Mouse (Mus musculus): ENCODE results near the gene Relch. TPM values are rescaled to one million over a fixed set of nuclear protein-coding genes. Genes with fewer than 3 reads are reported as not detected.

Relch gene
- polyA plus RNA-seq, 1 experiment from 2014 or later = 16.3 TPM

DNA sequence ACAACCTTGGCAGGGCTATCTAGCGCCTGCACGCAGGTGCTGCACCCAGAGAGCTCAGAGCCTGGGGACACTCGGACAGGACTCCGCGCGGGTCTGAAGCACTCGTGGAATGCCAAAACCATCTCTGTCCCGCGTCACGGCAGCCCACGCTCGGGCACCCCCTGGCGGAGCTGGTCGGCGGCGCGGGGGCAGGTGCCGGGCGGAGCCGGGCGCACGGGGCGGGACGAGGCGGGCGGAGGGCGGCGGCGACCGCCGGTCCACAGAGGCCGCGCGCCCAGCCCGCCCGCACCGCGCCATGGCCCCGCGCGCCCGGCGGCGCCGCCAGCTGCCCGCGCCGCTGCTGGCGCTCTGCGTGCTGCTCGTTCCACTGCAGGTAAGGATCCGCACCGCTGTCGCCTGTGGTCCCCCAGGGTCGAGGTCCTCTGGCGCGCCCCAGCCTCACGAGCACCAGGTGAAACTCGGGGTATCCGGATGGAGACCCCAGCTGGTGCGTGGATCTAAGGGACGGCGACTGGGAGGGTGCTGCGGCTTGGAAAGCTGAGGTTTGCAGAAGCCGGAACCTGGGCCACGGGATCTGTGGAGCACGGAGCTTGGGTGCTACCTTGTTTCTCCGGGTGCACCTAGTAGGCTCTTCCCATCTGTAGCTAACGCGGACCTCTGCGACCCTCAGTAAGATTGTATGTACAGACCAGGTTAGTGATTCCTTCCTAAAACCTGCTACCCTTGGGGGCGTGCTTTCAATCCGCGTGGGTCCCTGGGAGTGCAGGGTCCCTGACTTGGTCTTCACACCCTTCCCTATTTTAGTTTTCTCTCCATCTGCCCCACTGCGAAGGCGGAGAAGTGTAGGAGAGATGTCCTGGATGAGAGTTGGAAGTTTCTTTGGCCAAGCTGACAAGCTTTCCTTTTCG is 117.0 kb downstream of the Relch start, which contains the start of gene Tnfrsf11a:
TSS of gene Tnfrsf11a (plus strand) at position 262 of the 908 bp plus-strand sequence.
- H3K4me2 ChIP-seq (ENCODE audit: low read depth, low read length) = peak within 1 kb of the TSS; percentile 93
- ATAC-seq (replicated peaks; ENCODE audit: extremely low read depth, insufficient read depth, low FRiP score) = peak; percentile 78
- peaks cover 5% of the 10 kb centered on the region; the same call in 1 of the 2 replicates for H3K4me1 ChIP-seq (ENCODE audit: control insufficient read depth, insufficient read depth, low read length)
- peaks cover 16% of the 10 kb centered on the region for H3K27me3 ChIP-seq (ENCODE audit: control insufficient read depth, insufficient read depth, low read length)
- no peaks in the 10 kb centered on the region for H3K9me3 ChIP-seq (replicated peaks; ENCODE audit: control insufficient read depth, low read length)
- no peaks in the 10 kb centered on the region for H3K36me3 ChIP-seq (ENCODE audit: control insufficient read depth, insufficient read depth)
- H3K9ac ChIP-seq (ENCODE audit: low read length) = peak within 1 kb of the TSS; percentile 65
- WGBS = 3% methylated on average over 65 of the region's 77 CpGs
- H3K27ac ChIP-seq (ENCODE audit: low read length) = no peak within 1 kb of the TSS
- peak within 1 kb of the TSS; percentile 61 for H3K4me3 ChIP-seq (ENCODE audit: low read length)

DNA sequence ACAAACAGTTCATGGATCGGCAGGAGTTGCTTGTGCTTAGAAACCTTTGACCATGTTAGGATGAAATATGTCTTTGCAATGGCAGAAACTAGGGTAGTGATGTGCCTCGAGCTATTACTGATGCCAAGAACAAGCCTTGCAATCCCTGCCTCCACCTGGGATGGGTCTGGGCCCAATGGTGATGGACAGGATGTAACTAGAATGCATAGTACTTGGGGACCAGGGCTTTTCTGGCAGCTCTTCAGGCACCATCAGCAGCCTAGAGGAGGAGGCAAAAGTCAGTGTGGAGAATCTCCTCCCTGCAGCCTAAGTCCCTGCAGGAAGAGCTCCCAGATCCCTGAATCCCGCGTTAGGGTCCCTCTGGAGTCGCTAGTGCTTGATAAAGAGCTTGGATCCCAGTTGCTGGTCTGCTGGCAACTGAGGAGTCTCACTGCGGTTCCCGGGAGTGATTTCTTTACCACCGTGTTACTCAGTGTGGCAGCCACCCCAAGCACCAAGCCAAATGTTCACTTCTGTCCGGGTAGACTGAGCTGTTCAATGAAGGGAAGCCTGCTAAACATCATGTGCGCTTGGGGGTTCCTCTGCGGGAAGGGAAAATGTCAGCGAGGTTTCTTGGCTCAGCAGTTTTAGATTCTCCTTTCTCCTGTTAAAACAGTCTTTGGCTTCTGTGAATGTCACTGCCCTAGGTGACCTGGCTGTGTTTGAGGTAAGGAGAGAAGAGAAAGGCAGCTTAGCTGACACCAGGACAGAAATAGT is 117.9 kb downstream of the Relch start:
- Histone ChIP-seq H3K9ac (ENCODE audit: low read length) (no peak overlapping the region; the same call in 1 of the 2 replicates), H3K9me3 (replicated peaks; ENCODE audit: control insufficient read depth, low read length) (no peaks in the 10 kb centered on the region), H3K27ac (ENCODE audit: low read length) (no peak overlapping the region), H3K4me3 (ENCODE audit: low read length) (peak overlapping the region; percentile 61), H3K27me3 (ENCODE audit: control insufficient read depth, insufficient read depth, low read length) (peaks cover 16% of the 10 kb centered on the region), H3K36me3 (ENCODE audit: control insufficient read depth, insufficient read depth) (no peaks in the 10 kb centered on the region), H3K4me2 (ENCODE audit: low read depth, low read length) (peak overlapping the region; percentile 93), H3K4me1 (ENCODE audit: control insufficient read depth, insufficient read depth, low read length) (peaks cover 5% of the 10 kb centered on the region; the same call in 1 of the 2 replicates)
- WGBS = 35% methylated on average over 12 of the region's 12 CpGs
- no peak for ATAC-seq (replicated peaks; ENCODE audit: extremely low read depth, insufficient read depth, low FRiP score)

DNA sequence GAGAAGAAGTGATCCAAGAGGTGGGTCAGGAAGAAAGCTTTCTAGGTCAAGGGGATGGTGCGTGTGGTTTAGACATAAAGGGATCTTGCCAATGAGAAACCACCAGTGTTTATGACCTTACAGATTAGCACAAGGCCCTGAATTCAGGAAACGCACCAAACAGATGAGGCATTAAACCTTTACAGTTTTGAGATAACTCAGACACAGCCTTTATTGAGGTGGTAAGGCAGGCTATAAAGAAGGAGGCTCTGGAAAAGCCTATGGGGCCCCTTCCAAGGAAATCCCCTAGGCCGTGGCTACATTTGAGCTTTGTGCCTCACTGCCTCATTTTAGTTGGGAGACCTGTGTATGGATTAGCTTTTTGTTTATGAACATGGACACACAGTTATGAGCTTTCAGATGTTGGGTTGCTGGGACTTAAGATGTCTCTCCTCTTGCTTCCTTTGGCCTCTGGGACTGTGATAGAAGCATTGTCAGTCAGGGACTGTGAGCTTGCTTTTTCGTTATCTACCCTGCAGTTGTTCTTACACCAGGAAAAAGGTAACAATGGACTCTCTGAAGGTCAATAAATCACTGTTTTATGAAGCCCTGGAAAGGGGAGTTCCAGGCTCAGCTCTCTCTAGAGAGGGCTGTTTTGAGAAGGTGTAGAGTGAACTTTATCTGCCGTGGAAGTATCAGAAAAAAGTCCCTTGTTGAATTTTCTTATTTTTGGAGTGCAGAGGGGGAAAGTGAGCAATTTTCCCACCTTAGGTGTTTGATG is 120.8 kb downstream of the Relch start:
- 67% methylated on average over 5 of the region's 5 CpGs for WGBS
- no peak overlapping the region for H3K9ac ChIP-seq (ENCODE audit: low read length)
- peaks cover 16% of the 10 kb centered on the region for H3K27me3 ChIP-seq (ENCODE audit: control insufficient read depth, insufficient read depth, low read length)
- no peak overlapping the region for H3K27ac ChIP-seq (ENCODE audit: low read length)
- H3K4me3 ChIP-seq (ENCODE audit: low read length) = no peak overlapping the region
- H3K9me3 ChIP-seq (replicated peaks; ENCODE audit: control insufficient read depth, low read length) = no peaks in the 10 kb centered on the region
- H3K36me3 ChIP-seq (ENCODE audit: control insufficient read depth, insufficient read depth) = no peaks in the 10 kb centered on the region
- H3K4me1 ChIP-seq (ENCODE audit: control insufficient read depth, insufficient read depth, low read length) = peaks cover 6% of the 10 kb centered on the region; the same call in 1 of the 2 replicates
- H3K4me2 ChIP-seq (ENCODE audit: low read depth, low read length) = no peak overlapping the region
- ATAC-seq (replicated peaks; ENCODE audit: extremely low read depth, insufficient read depth, low FRiP score) = no peak

DNA sequence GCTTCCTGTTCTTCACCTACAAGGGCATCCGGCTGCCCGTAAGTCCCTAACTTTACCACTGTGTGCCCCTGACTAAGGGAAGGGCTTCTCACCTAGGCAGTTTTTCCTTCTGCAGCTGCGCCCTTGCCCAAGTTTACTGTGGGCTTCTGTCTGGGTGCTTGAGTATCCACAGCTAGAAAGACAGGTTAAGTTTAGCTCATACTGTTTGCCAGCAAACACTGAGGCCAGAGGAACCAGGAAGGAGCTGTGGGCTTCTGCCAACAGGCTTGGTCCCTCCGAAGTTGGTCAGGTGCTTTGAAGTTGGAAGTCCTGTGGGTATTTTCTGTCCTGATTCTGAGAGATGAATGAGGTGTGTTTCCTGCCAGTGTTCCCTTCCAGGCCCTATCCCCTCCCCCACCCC is 121.5 kb downstream of the Relch start:
- Histone ChIP-seq H3K9me3 (replicated peaks; ENCODE audit: control insufficient read depth, low read length) (no peaks in the 10 kb centered on the region), H3K4me2 (ENCODE audit: low read depth, low read length) (no peak overlapping the region), H3K27ac (ENCODE audit: low read length) (no peak overlapping the region), H3K9ac (ENCODE audit: low read length) (no peak overlapping the region), H3K4me1 (ENCODE audit: control insufficient read depth, insufficient read depth, low read length) (peaks cover 5% of the 10 kb centered on the region; the same call in 1 of the 2 replicates), H3K27me3 (ENCODE audit: control insufficient read depth, insufficient read depth, low read length) (peaks cover 11% of the 10 kb centered on the region), H3K36me3 (ENCODE audit: control insufficient read depth, insufficient read depth) (no peaks in the 10 kb centered on the region), H3K4me3 (ENCODE audit: low read length) (no peak overlapping the region)
- WGBS = 60% methylated on average over 4 of the region's 4 CpGs
- no peak for ATAC-seq (replicated peaks; ENCODE audit: extremely low read depth, insufficient read depth, low FRiP score)

DNA sequence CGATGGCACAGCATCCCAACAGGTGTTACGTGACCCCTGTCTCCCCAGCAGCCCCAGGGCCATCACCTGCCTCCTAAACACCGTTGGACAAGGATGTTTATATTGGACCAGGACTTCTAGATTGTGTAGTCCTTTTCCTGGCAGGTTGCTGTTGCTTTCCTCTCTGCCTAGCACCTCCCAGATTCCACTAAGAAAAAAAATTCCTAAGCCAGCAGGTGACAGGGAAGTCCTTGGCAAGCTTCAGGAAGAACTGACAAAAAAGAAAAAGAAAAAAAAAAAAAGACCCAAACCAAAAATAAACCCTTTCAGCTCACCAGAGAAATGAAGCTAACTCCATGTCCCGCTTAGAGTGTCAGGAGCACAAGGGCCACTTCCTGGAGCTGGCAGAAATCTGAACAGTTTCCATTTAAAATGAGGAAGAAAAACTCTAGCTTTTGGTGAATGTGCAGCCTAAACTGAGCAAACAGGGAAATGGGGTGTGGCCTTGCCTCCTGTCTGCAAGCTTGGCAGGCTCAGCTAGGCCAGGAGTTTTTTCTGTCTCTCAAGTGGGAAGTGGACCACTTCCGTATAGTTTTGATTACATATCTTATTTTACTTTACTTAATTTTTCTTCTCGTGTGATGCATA is 123.2 kb downstream of the Relch start:
- 52% methylated on average over 6 of the region's 6 CpGs for WGBS

DNA sequence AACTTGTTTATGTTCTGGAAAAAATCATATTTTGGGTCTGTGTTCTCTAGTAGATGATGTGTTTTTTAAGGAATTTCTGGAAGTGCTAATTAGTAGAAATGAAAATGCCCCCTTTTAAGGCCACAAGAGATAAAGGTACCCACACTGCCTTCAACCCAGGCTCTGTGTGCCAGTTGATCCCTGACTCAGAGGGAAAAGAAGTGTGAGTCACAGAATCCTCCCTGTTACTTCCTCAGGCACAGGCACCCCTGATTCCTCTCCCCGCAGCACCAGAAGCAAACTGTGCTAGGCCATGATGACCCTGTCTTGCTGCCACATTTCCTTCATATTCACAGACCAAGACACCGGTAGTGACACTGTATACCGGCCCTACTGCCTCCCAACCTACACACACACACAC is 126.4 kb downstream of the Relch start:
- no peak overlapping the region for H3K4me3 ChIP-seq (ENCODE audit: low read length)
- no peaks in the 10 kb centered on the region for H3K36me3 ChIP-seq (ENCODE audit: control insufficient read depth, insufficient read depth)
- H3K27ac ChIP-seq (ENCODE audit: low read length) = no peak overlapping the region
- ATAC-seq (replicated peaks; ENCODE audit: extremely low read depth, insufficient read depth, low FRiP score) = no peak
- 0 out of 2 replicates have a peak, but pooled peaks cover 2% of the 10 kb centered on the region for H3K4me1 ChIP-seq (ENCODE audit: control insufficient read depth, insufficient read depth, low read length)
- H3K9me3 ChIP-seq (replicated peaks; ENCODE audit: control insufficient read depth, low read length) = no peaks in the 10 kb centered on the region
- no peaks in the 10 kb centered on the region for H3K27me3 ChIP-seq (ENCODE audit: control insufficient read depth, insufficient read depth, low read length)
- H3K4me2 ChIP-seq (ENCODE audit: low read depth, low read length) = no peak overlapping the region
- WGBS = 72% methylated on average over 3 of the region's 3 CpGs
- no peak overlapping the region for H3K9ac ChIP-seq (ENCODE audit: low read length)

More for the DNA sequence above, 123.2 kb downstream of the Relch start:
- Histone ChIP-seq H3K4me1 (ENCODE audit: control insufficient read depth, insufficient read depth, low read length) (0 out of 2 replicates have a peak, but pooled peaks cover 2% of the 10 kb centered on the region), H3K9me3 (replicated peaks; ENCODE audit: control insufficient read depth, low read length) (no peaks in the 10 kb centered on the region), H3K4me3 (ENCODE audit: low read length) (no peak overlapping the region), H3K27me3 (ENCODE audit: control insufficient read depth, insufficient read depth, low read length) (peaks cover 4% of the 10 kb centered on the region; the same call in 1 of the 2 replicates), H3K36me3 (ENCODE audit: control insufficient read depth, insufficient read depth) (no peaks in the 10 kb centered on the region), H3K9ac (ENCODE audit: low read length) (no peak overlapping the region), H3K4me2 (ENCODE audit: low read depth, low read length) (no peak overlapping the region), H3K27ac (ENCODE audit: low read length) (no peak overlapping the region)
- no peak for ATAC-seq (replicated peaks; ENCODE audit: extremely low read depth, insufficient read depth, low FRiP score)

DNA sequence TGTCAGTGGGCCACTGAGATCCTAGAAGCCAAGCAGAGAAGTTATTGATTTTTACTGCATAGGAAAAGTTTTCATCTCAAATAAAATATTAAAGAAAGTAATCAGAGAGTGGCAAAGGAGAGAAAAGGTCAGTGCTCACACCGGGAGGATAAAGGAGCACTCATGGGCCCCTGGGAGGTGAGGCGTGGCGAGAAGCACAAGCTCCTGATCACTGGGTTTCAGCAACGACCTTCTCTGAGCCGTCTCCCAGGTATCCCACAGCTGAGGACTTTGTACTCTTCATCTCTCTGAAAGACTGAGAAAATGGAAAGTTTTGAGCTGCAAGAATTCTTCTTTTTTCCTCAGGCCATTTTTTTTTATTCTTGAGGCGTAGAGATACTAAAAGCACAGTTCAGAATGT is 131.0 kb downstream of the Relch start:
- Histone ChIP-seq H3K4me3 (ENCODE audit: low read length) (no peak overlapping the region), H3K4me1 (ENCODE audit: control insufficient read depth, insufficient read depth, low read length) (no peaks in the 10 kb centered on the region), H3K27ac (ENCODE audit: low read length) (no peak overlapping the region), H3K9ac (ENCODE audit: low read length) (no peak overlapping the region), H3K27me3 (ENCODE audit: control insufficient read depth, insufficient read depth, low read length) (no peaks in the 10 kb centered on the region), H3K36me3 (ENCODE audit: control insufficient read depth, insufficient read depth) (no peaks in the 10 kb centered on the region), H3K9me3 (replicated peaks; ENCODE audit: control insufficient read depth, low read length) (no peaks in the 10 kb centered on the region), H3K4me2 (ENCODE audit: low read depth, low read length) (no peak overlapping the region)
- ATAC-seq (replicated peaks; ENCODE audit: extremely low read depth, insufficient read depth, low FRiP score) = no peak
- WGBS = 82% methylated on average over 6 of the region's 6 CpGs

DNA sequence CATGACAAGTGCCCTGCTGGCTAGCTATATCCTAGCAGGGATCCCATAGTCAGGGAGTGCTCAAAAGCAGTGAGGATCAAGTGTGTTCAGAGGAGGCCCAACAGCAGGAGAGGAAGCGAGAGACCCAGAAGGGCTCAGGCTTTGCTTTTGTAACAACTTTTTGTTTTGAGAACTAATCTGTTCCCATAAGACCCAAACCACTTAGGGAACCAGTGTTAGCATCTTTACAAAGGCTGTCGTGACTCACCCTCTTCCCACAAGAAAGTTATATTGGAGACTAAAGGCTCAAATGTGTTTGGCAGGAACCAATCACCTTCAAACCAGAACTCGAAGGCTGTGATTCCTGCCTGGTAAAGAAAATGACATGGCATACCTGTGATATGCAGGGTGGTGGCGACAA is 132.0 kb downstream of the Relch start:
- Histone ChIP-seq H3K36me3 (ENCODE audit: control insufficient read depth, insufficient read depth) (no peaks in the 10 kb centered on the region), H3K9me3 (replicated peaks; ENCODE audit: control insufficient read depth, low read length) (no peaks in the 10 kb centered on the region), H3K4me2 (ENCODE audit: low read depth, low read length) (no peak overlapping the region), H3K9ac (ENCODE audit: low read length) (no peak overlapping the region), H3K27me3 (ENCODE audit: control insufficient read depth, insufficient read depth, low read length) (no peaks in the 10 kb centered on the region), H3K4me3 (ENCODE audit: low read length) (no peak overlapping the region), H3K27ac (ENCODE audit: low read length) (no peak overlapping the region), H3K4me1 (ENCODE audit: control insufficient read depth, insufficient read depth, low read length) (no peaks in the 10 kb centered on the region)
- 84% methylated on average over 4 of the region's 4 CpGs for whole genome bisulfite sequencing
- no peak for ATAC-seq (replicated peaks; ENCODE audit: extremely low read depth, insufficient read depth, low FRiP score)
